Mouse (Mus musculus): ENCODE measurements at regions not wholly inside any gene's neighbourhood (a gene's known extent, or its start where the extent isn't known, plus 50 kb on each side); places are given as distances from the start of the nearest gene placed in this dataset.

GRCm38 (mm10) chr12:26799310-26799709 lies 330.3 kb downstream of the Cmpk2 start:
- no peak for TF ChIP-seq POLR2A (IDR thresholded peaks at IDR 0.05; ENCODE audit: insufficient read depth, low read depth, low read length)
- TF ChIP-seq CTCF (IDR thresholded peaks at IDR 0.05; ENCODE audit: insufficient read depth, low read depth, low read length): no peak
- no peak overlapping the region for H3K27ac ChIP-seq (ENCODE audit: insufficient read depth, low read depth, low read length)
- no peaks in the 10 kb centered on the region for H3K4me1 ChIP-seq (ENCODE audit: control insufficient read depth, insufficient read depth, low read length)
- WGBS: 63% methylated on average over 6 of the region's 6 CpGs
- H3K4me3 ChIP-seq (ENCODE audit: insufficient read depth, low read depth, low read length): no peak overlapping the region

GRCm38 (mm10) chr12:26796367-26796766 lies 327.4 kb downstream of the Cmpk2 start:
- WGBS: 76% methylated on average over 2 of the region's 2 CpGs
- no peak for TF ChIP-seq POLR2A (IDR thresholded peaks at IDR 0.05; ENCODE audit: insufficient read depth, low read depth, low read length)
- TF ChIP-seq CTCF (IDR thresholded peaks at IDR 0.05; ENCODE audit: insufficient read depth, low read depth, low read length): no peak
- Histone ChIP-seq H3K27ac (ENCODE audit: insufficient read depth, low read depth, low read length) (no peak overlapping the region), H3K4me1 (ENCODE audit: control insufficient read depth, insufficient read depth, low read length) (no peaks in the 10 kb centered on the region), H3K4me3 (ENCODE audit: insufficient read depth, low read depth, low read length) (no peak overlapping the region)

GRCm38 (mm10) chr12:26789336-26789846 lies 320.4 kb downstream of the Cmpk2 start:
- Histone ChIP-seq H3K27ac (ENCODE audit: insufficient read depth, low read depth, low read length) (no peak overlapping the region), H3K4me3 (ENCODE audit: insufficient read depth, low read depth, low read length) (no peak overlapping the region), H3K4me1 (ENCODE audit: control insufficient read depth, insufficient read depth, low read length) (no peaks in the 10 kb centered on the region)
- TF ChIP-seq CTCF (IDR thresholded peaks at IDR 0.05; ENCODE audit: insufficient read depth, low read depth, low read length): no peak
- no peak for TF ChIP-seq POLR2A (IDR thresholded peaks at IDR 0.05; ENCODE audit: insufficient read depth, low read depth, low read length)
- 88% methylated on average over 10 of the region's 10 CpGs for WGBS

- Histone ChIP-seq H3K4me3 (ENCODE audit: insufficient read depth, low read depth, low read length) (no peak overlapping the region), H3K27ac (ENCODE audit: insufficient read depth, low read depth, low read length) (no peak overlapping the region), H3K4me1 (ENCODE audit: control insufficient read depth, insufficient read depth, low read length) (no peaks in the 10 kb centered on the region)
- no peak for TF ChIP-seq CTCF (IDR thresholded peaks at IDR 0.05; ENCODE audit: insufficient read depth, low read depth, low read length)
- TF ChIP-seq POLR2A (IDR thresholded peaks at IDR 0.05; ENCODE audit: insufficient read depth, low read depth, low read length): no peak
- 70% methylated on average over 2 of the region's 2 CpGs for WGBS
Measured at GRCm38 (mm10) chr12:26785550-26785949, 316.5 kb downstream of the Cmpk2 start.

GRCm38 (mm10) chr12:26784426-26784825 lies 315.4 kb downstream of the Cmpk2 start:
- TF ChIP-seq POLR2A (IDR thresholded peaks at IDR 0.05; ENCODE audit: insufficient read depth, low read depth, low read length) (no peak), CTCF (IDR thresholded peaks at IDR 0.05; ENCODE audit: insufficient read depth, low read depth, low read length) (no peak)
- Histone ChIP-seq H3K4me3 (ENCODE audit: insufficient read depth, low read depth, low read length) (no peak overlapping the region), H3K27ac (ENCODE audit: insufficient read depth, low read depth, low read length) (no peak overlapping the region), H3K4me1 (ENCODE audit: control insufficient read depth, insufficient read depth, low read length) (no peaks in the 10 kb centered on the region)
- 93% methylated on average over 3 of the region's 3 CpGs for WGBS

- no peak overlapping the region for H3K4me3 ChIP-seq (ENCODE audit: insufficient read depth, low read depth, low read length)
- WGBS: 85% methylated on average over 3 of the region's 3 CpGs
Measured at GRCm38 (mm10) chr12:26783800-26784199, 314.8 kb downstream of the Cmpk2 start.

GRCm38 (mm10) chr12:26781537-26781936 lies 312.5 kb downstream of the Cmpk2 start:
- no peak for TF ChIP-seq POLR2A (IDR thresholded peaks at IDR 0.05; ENCODE audit: insufficient read depth, low read depth, low read length)
- no peak for TF ChIP-seq CTCF (IDR thresholded peaks at IDR 0.05; ENCODE audit: insufficient read depth, low read depth, low read length)
- H3K4me3 ChIP-seq (ENCODE audit: insufficient read depth, low read depth, low read length): no peak overlapping the region
- WGBS: 76% methylated on average over 3 of the region's 3 CpGs
- H3K27ac ChIP-seq (ENCODE audit: insufficient read depth, low read depth, low read length): no peak overlapping the region
- H3K4me1 ChIP-seq (ENCODE audit: control insufficient read depth, insufficient read depth, low read length): no peaks in the 10 kb centered on the region

More at GRCm38 (mm10) chr12:26783800-26784199, 314.8 kb downstream of the Cmpk2 start:
- Histone ChIP-seq H3K4me1 (ENCODE audit: control insufficient read depth, insufficient read depth, low read length) (no peaks in the 10 kb centered on the region), H3K27ac (ENCODE audit: insufficient read depth, low read depth, low read length) (no peak overlapping the region)
- no peak for TF ChIP-seq POLR2A (IDR thresholded peaks at IDR 0.05; ENCODE audit: insufficient read depth, low read depth, low read length)
- TF ChIP-seq CTCF (IDR thresholded peaks at IDR 0.05; ENCODE audit: insufficient read depth, low read depth, low read length): no peak

- TF ChIP-seq POLR2A (IDR thresholded peaks at IDR 0.05; ENCODE audit: insufficient read depth, low read depth, low read length) (no peak), CTCF (IDR thresholded peaks at IDR 0.05; ENCODE audit: insufficient read depth, low read depth, low read length) (no peak)
- no peak overlapping the region for H3K4me3 ChIP-seq (ENCODE audit: insufficient read depth, low read depth, low read length)
- H3K27ac ChIP-seq (ENCODE audit: insufficient read depth, low read depth, low read length): no peak overlapping the region
- no peaks in the 10 kb centered on the region for H3K4me1 ChIP-seq (ENCODE audit: control insufficient read depth, insufficient read depth, low read length)
- 61% methylated on average over 3 of the region's 3 CpGs for WGBS
Measured at GRCm38 (mm10) chr12:26778796-26779195, 309.8 kb downstream of the Cmpk2 start.

- 93% methylated on average over 1 of the region's 1 CpGs for WGBS
- TF ChIP-seq CTCF (IDR thresholded peaks at IDR 0.05; ENCODE audit: insufficient read depth, low read depth, low read length) (no peak), POLR2A (IDR thresholded peaks at IDR 0.05; ENCODE audit: insufficient read depth, low read depth, low read length) (no peak)
- Histone ChIP-seq H3K4me3 (ENCODE audit: insufficient read depth, low read depth, low read length) (no peak overlapping the region), H3K27ac (ENCODE audit: insufficient read depth, low read depth, low read length) (no peak overlapping the region), H3K4me1 (ENCODE audit: control insufficient read depth, insufficient read depth, low read length) (no peaks in the 10 kb centered on the region)
Measured at GRCm38 (mm10) chr12:26776986-26777385, 308.0 kb downstream of the Cmpk2 start.

GRCm38 (mm10) chr12:26774016-26774415 lies 305.0 kb downstream of the Cmpk2 start:
- no peak overlapping the region for H3K27ac ChIP-seq (ENCODE audit: insufficient read depth, low read depth, low read length)
- no peak overlapping the region for H3K4me3 ChIP-seq (ENCODE audit: insufficient read depth, low read depth, low read length)
- no peaks in the 10 kb centered on the region for H3K4me1 ChIP-seq (ENCODE audit: control insufficient read depth, insufficient read depth, low read length)
- TF ChIP-seq CTCF (IDR thresholded peaks at IDR 0.05; ENCODE audit: insufficient read depth, low read depth, low read length) (no peak), POLR2A (IDR thresholded peaks at IDR 0.05; ENCODE audit: insufficient read depth, low read depth, low read length) (no peak)
- 75% methylated on average over 2 of the region's 2 CpGs for WGBS
